Mouse (Mus musculus) R1 (cell line): ENCODE results near the gene Mettl7b.

Source experiments
- DNase-seq: peaks from one replicate; pipeline ENCODE4 v3.0.0-alpha.2; 2018; ENCODE audit warnings: low read depth, low spot score

The Mettl7b gene

GRCm38 (mm10) chr10:128947496-128947895 lies 13.3 kb downstream of the Mettl7b start:
- peak; percentile 75 for DNase-seq

DNA sequence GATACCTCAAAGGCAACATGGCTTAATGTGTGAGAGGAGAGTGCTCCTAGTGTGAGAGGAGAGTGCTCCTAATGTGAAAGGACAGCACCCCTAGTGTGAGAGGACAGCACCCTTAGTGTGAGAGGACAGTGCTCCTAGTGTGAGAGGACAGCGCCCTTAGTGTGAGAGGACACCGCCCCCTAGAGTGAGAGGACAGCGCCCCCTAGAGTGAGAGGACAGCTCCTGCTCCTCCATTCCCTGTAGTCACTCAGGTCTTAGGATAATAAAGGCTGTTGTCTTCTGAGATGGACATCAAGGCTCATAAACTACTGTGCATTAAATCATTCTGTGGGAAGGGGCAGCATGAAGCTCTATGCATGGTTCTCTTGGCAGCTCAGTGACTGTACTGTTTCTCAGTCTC lies 15.1 kb downstream of the Mettl7b start:
- DNase-seq = peak; percentile 51

DNA sequence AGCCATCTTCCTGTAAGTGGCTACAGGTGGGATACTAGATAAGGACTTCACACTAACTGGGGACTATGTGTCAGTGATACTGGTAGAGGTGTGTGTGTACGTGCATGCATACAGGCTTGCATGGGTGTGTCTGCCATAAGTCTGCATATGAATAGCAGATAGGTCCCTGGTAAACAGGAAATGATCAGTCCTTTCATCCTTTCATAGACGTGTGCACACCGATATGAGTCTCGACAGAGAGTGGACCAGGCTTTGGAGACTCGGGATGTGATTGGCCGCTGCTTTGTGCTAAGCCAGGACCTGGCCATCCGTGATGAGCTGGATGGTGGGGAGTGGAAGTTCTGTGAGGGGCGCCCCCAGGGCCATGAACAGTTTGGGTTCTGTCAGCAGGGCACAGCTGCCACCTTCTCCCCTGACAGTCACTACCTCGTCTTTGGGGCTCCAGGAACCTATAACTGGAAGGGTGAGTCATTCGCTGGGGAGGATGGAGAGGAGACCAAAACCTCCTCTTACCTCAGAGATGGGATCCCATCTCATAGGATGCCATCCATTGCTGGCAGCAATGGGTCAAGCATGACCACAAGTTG lies 20.2 kb downstream of the Mettl7b start:
- no peak for DNase-seq

GRCm38 (mm10) chr10:128938974-128939373 lies 21.8 kb downstream of the Mettl7b start:
- no peak for DNase-seq

DNA sequence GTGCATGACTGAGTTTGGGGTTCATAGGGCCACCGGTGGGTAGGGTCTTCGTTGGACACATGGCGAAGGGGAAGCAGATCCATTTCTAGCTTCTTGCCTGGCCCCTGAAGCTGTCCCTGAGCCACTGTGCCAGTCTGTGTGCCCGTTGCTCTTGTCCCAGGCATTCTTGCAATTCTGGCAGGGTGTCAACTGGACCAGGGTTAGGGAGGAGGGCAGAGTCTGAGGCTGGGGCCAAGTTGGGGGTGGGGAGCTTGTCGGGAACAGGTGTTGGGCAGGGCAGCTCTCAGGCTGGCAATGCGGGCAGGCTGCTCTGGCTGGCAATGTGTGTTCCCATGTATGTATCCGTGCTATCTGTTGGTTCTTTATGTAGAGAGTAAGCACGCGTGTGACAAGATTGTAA lies 22.3 kb downstream of the Mettl7b start:
- no peak for DNase-seq

DNA sequence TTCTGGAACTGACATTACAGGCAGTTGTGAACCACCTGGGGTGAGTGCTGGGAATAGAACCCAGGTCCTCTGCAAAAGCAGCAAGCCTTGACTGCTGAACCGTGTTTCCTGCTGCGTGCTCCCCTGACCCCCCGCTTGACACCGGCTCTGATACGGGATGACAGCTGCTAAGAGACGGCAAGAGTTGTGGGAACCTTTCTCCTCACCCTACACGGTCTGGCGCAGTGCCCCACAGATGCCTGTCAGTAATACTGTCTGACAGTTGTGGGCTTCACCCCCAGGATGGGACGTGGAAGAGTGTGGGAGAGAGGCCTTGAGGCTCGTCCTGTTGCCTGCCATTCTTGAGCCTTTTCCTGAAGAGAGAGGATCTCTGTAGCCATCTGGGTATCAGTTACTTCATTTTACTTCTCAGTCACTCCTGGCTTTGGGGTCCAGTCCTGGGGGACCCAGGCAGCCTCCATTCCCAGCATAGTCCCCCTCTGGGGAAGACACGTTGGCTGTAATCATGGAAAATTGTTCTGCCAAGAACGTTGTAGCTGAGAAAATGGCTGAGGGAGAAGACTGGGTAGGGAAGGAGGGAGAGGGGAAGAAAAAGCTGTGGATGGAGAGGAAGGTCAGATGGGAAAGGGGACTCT lies 22.9 kb downstream of the Mettl7b start:
- DNase-seq = no peak

GRCm38 (mm10) chr10:128935826-128936440 lies 24.9 kb downstream of the Mettl7b start:
- no peak for DNase-seq

DNA sequence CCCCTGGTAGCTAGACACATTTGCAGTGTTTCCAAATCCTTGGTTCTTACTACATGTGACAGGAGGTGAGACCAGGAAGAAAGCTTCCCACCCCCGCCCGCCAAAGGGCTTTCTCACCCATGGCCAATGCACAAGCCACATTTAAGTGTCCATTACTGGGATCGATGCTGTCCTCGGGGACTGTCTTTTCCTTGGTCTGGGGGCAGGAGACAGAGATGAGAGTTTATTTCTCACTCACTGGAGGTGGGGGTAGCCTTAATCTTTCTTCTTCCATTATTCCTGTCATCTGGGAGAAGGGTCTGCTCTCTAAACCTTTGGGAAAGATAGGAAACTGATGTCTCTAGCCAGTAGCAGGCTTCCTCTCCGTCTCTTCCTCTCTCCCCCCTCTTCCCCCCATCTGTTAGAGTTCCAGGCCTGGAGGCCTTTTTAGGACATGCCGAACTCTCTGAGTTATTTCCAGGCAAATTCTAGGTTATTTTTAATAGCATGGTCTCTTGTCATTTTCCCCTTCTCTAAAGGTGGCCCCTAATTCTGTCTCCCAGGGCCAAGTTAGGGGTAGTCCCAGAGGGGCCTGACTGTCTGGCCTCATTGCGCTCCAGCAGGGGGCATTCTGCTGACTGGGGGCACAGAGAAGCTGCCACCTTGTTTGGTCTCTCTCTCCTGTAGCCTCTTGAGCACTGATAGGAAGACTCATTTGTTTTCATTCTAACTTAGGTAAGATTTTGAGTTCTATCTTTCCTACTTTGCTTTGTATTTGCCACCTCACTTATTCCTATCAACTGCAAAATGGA lies 25.6 kb downstream of the Mettl7b start:
- no peak for DNase-seq

DNA sequence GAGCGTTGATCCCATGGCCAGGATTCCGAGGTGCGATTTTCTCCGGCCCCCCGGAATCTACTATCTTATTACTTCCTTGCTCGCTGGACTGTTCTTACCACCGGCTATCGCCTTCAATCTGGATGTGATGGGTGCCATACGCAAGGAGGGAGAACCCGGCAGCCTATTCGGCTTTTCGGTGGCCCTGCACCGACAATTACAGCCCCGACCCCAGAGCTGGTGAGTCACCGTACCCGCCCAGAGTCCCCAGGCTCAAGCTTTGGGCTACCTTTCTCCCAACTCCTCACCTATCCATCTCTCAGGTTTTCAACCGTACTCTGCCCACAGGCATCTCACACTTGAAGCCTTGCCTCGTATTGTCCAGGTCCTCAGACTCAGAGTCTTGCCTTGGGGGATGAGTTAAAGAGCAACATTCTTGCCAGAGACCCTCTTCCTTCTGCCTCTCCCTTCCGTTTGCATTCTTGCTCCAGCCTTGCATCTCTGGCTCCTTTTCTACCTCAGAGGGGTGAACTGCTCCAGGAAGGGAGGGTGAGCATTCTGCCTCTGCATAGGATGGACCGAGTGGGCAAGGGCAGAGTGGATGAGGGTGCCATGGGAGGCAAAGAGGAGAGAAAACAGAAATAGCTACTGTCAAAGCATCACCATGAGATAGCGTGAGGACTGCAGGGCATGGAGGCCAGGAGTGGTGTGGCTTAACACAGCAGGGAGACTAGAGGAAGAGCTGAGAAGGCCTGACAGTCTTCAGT lies 26.6 kb downstream of the Mettl7b start:
- no peak for DNase-seq

DNA sequence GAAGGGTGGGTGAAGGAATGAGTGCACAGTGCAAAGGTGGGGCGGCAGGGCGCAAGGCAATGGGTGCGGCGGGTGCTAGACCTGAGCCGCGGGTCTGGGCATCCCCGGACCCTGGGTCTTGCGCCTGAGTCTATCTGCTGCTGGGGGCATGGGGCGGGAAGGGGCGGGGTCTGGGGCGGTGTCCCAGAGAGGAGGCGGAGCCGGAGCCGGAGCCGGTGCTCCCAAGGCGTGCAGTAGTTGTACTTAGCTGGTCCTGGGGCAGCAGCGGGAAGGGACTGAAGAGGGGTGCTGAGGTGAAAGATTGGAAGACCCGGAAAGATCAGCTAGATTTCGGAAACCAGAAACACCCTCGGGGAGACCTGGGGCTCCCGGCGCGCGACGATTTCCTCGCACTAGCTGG lies 27.2 kb downstream of the Mettl7b start, which contains the start of gene Itga7:
Itga7 (plus strand) TSS at position 245 of the 400 bp plus-strand sequence.
- DNase-seq = peak; percentile 76

DNA sequence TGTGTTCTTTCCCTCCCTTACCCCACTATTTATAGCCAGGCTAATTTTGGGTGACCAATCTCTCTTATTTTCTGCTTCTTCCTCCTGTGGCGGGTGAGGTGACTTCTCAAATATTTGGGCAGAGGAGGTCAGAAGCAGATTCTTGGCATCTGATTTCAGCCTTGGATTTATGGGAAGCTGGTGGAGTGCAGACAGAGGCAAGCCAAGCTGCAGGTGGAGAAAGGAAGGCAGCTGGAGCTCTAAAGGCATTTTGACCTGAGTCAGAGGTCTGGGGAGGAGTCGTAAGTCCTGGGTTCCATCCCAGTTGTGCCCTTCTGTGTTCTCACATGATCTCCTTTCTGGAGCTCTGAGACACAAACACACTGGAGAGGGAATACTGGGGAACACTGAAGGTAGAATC lies 29.3 kb downstream of the Mettl7b start:
- no peak for DNase-seq

DNA sequence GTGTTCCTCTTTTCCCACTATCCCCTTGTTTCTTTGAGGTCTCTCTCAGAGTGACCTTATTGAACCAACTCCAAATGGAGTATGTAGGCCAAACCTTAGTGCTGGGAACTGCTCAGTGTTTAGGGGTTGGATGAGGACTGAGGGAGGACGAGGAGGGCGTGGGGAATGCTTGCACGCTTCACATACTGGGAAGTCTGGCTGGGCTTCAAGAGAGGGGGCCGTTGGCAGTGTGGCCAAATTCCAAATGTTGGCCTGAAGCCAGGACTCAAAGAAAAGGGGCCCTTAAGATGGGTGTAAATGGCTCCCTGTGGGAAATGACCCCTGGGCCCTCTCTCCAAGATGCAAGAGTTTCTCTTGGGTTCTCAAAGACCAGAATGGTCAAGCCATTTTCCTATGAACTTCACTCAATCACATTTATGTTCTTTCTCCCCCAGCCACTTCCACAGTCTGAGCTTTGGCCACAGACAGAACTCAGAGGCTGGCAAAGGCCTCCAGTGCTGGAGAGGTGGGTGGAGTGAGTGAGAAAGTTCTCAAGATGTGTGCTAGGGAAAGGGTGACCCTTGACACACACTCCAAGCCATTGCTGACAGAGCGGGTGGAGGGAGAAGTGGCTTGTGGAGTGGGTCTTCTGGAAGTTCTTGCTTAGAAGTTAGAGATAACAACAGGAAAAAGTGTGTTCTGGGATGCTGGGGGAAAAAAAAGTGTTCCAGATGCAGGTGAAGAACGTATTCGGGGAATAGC lies 31.0 kb downstream of the Mettl7b start:
- no peak for DNase-seq

- no peak for DNase-seq
Measured at GRCm38 (mm10) chr10:128928356-128928755, 32.4 kb downstream of the Mettl7b start.

GRCm38 (mm10) chr10:128923935-128924334 lies 36.9 kb downstream of the Mettl7b start, which contains the start of gene Bloc1s1:
Bloc1s1 (minus strand) TSS chr10:128924035.
- no peak for DNase-seq

GRCm38 (mm10) chr10:128923013-128923691 lies 37.6 kb downstream of the Mettl7b start:
- peak; percentile 89 for DNase-seq

DNA sequence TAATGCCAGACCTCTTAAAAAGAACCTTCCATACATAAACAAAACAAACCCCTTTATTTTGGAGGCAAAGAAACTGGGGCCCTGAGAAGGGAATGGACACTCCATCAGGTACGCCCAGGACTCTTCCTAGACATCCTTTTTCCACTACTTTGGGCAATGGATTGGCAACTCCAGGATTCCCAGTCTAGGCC lies 38.1 kb downstream of the Mettl7b start, which contains the start of gene Rdh5:
Rdh5 (minus strand) TSS at position 67 of the 191 bp plus-strand sequence.
- DNase-seq = no peak

- no peak for DNase-seq
Measured at GRCm38 (mm10) chr10:128921883-128922821, 38.6 kb downstream of the Mettl7b start.

DNA sequence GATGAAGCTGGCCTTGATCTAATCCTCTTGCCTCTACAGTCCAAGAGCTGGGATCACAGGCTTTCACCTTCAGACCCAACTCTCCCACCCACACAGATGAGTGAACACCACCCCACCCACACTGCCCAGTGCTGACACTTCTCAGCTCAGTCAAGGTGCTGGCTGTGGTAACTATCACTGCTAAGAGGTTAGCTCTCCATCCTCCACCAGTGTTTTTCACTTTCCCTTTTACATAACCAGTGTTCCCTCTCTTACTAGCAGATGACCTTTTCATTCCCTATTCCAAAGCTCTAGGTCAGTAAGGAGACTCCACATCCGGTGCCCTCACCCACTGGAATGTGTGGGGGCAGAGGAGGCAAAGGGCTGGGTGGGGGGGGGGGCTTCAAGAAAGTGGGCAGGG lies 39.5 kb downstream of the Mettl7b start:
- DNase-seq = no peak

GRCm38 (mm10) chr10:128920736-128921161 lies 40.0 kb downstream of the Mettl7b start:
- DNase-seq = peak; percentile 69
